Mouse (Mus musculus): ENCODE measurements around the gene Lrp1. TPM values are rescaled to one million over a fixed set of nuclear protein-coding genes. Genes with fewer than 3 reads are reported as not detected.
"Not testable (repeated sequence)": the region's sequence is repeated elsewhere in the genome, so short reads cannot be mapped to it uniquely, and the experiment has no call there.

Gene Lrp1
- 100 to 1,000 TPM; 293 to 333 (median 304) TPM for total RNA-seq (2022)

DNA sequence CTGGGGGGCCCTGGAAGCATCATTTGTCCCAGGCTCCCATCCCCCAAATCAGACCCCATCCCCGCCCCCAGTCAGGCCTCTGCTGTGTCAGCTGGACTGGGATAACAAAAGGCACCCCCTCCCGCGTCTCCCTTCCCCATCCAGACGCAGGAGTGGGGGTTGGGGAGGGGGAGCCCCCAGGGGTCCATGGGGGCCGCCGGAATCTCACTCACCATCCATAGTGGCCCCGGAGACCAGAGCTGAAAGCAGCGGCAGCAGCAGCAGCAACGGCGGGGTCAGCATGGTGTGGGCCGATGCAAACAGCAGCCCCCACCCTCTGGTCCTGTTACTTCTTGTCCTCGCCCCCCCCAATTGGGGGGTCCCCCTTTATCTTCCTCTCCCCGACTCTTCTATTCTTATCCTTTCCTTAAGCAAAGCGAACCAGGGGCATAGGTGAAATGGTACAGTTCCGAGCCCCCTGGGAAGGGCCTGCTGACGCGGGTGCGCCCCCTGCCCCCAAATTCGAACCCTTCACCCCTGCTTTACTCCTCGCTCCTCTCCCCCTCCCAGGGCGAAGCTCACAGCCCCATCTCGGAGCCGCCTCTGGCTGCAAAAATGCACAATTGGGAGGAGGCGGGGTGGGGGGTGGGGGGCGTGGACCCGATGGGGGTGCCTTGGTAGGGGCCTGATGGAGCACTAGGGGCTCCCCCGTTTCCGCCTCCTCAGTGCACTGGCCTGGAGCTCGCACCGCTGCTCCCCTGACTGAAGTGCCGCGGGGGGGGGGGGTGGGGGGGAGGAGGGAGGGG, at the start of gene Lrp1:
TSS of gene Lrp1 (minus strand) at position 743 of the 785 bp plus-strand sequence.
- no peak for DNase-seq (ENCODE audit: low spot score in 2 of 2)

DNA sequence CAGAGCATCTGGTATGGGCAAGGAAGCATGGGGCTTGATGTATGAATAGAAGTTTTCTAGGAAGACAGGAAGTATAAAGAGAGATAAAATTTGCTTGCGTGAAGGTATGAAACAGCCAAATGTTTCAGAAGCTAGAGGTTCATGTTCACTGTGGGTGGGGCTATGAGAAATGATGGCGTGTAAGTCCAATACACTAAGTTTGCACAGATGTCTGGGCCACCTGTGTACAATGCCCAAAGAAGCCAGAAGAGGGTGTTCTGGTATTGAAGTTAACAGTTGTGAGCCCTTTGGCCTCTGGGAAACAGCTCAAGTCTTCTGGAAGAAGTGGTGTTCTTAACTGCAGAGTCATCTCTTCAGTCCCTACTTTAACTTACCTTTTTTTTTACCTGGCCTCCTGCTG, 49.2 kb upstream of the Lrp1 start:
- no peak for DNase-seq (ENCODE audit: low spot score in 2 of 2)

DNA sequence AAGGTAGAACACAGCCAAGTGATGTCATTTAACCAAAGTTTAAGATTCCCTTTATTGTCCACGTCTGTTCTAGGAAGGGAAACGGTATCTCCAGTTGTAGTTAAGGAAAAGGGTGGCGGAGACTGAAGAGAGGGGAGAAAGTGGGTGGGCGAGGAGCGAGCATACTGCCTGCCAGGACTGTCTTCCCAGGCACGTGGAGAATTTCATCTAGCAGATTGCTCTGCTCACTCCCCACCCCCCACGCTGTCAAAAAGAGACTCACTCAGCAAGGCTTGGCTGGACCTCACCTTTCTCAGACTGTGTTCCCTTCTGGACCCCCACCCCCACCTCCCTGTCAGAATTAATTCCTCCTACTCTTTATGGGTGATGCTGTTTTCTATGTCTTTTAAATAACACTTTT, 48.2 kb upstream of the Lrp1 start:
- peak in 1 of 2 experiments; percentile 56 for DNase-seq (ENCODE audit: low spot score in 2 of 2)

DNA sequence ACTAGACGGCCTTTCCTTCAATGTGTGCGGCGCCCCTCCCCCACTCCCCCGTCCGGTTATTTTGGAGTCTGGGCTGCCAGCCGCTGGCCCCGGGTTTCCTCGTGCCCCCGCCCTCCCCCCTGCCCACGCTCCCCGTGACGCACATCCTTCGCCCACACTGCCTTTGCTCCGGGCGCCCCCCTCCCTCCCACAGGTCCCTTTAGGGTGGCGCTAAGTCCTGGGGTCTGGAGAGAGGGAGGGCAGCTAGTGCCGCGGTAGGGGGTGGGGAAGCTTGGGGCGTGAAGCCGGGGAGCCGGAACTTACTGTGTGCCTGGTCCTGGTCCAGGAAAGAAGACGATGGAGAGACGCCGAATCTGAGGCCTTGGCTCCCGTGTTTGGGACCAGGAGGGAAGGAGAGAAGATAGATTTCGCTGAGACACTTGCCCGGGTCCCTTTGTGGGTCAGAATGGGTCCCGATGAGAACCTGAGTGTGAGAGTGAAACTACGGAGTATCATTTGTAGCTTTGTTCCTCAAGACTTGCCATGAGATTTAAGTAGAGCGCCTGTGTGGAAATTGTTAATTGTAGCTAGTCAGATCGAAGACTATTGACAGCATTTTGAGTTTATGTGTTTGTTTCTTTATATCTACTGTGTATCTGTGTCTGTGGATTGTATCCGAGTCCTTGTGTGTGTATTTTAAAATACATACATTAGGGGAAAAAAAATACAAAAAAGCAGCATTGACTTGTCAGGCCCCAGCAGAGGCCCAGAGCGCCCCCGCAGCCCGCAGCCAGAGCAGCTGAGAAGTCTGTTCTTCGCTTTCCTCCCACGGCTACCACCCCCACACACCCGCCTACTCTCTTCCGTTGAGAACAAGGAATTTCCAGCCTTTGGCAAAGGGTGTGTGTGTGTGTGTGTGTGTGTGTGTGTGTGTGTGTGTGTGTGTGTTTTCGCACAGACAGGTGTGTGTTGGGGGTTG, 47.4 kb upstream of the Lrp1 start, which contains the start of gene Nab2:
TSS of gene Nab2 (minus strand) at position 476 of the 958 bp plus-strand sequence.
- DNase-seq (ENCODE audit: low spot score in 2 of 2) = peak; percentile 63 to 71

DNA sequence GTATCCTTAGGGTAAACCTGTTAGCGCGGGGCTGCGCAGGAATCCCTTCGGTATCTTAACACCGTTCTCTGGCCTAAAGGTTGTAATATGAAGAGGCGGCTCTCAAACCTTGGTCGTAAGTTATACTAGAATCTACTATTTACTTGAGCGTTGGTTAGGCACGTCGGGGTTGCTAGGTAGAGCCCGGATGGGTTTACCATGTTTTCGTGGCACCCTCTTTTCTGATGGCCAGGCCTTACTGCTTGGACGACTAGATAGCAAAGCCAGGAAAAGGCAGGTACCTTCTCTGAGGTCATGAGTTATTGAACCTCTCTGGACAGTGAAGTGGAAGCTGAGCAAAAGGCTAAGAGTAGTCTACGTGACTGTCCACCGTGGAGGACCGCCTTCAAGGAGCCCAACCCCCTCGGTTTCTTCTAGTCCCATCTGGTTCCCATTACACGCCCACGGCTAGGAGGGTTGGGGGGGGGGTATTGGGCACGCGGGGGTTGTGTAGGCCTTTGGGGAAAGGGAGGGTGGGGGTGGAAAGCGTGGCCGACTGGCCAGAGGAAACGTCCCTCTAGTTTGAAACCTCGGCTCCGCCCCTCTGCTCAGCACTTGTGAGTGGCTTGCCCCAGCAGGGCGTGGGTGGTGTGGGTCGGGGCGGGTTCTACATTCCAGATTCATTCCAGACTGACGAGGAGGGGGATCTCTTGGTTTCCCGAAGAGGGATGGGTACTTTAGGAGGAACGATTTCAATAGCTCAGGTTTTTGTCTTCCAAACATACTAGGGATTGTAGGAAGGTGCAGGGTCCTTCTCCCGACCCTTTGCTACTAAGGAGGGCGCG, 46.5 kb upstream of the Lrp1 start:
- peak; percentile 63 to 64 for DNase-seq (ENCODE audit: low spot score in 2 of 2)

DNA sequence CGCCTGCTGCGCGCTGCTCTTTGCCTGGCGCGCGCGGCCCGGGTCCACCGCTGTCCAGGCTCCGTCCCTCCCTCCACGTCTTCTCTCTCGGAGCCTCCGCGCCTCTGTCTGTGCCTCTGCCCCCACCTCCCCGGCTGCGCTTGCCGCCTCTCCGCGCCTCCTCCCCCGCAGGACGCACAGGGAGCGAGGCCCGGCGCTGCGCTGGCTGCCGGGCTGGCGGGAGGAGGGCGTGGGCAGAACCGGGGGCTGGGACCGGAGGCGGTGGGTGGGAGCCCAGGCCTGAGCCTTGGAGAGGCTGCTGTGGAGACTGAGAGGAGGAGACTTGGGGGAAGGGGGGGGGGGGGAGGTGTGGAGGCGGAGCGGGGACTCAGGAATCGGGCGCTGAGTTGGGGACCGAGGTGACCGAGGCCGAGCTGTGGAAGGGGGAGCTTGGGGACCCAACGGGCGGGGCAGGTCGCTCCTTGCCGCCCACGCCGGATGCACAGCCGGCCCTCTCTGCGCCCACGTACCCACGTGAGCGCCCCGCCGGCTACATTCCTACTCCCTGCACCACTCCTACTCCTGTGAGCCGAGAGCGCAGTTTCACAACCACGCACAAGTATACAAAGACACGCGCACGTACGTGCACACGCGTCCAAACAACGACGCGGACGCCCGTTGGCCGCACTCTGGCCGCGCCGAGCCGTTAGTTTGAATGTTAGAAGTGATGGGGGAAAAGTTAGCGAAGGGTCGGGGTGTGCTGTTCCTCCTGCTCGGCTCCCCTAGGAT, 45.7 kb upstream of the Lrp1 start, which contains the start of gene Nemp1:
TSS of gene Nemp1 (plus strand) at position 401 of the 768 bp plus-strand sequence.
- DNase-seq (ENCODE audit: low spot score in 2 of 2) = peak; percentile 68 to 72

DNA sequence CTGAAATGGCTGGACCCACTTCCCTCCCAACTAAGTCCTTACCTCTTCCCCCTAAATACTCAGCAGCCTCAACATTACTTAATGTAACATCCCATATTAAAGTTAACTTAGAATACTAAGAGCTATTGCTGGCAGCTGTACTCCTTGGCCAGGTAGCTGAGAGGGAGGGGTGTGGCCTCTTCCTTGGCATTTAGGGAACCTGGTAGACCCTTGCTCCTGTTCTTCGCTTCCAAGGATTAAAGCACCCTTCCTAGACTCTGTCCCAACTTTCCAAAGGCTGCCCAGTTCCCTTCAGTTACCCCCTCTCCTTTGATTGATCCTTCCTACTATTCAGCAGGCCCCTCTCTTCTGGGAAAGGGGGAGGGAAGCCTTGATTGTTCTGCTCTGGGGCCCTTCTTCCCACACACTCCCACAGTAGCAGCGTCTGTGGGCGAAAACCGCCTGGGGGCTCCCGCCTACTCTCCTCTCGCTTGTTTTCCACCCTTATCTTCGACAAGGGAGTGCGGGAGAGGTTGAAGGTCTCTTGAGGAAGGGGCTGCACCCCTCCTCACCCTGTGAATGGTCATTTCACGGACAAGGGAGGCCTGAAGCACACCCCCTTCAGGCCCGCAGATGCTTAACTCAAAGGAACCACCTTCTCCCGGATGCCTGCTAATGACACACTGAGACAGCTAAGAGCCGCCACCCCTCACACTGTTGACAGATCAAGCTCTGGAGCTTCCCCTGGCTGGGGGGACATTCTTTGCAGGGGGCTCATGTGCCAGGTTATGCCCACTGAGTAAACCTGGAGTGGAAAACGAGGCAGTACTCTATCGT, 44.6 kb upstream of the Lrp1 start:
- no peak for DNase-seq (ENCODE audit: low spot score in 2 of 2)

DNA sequence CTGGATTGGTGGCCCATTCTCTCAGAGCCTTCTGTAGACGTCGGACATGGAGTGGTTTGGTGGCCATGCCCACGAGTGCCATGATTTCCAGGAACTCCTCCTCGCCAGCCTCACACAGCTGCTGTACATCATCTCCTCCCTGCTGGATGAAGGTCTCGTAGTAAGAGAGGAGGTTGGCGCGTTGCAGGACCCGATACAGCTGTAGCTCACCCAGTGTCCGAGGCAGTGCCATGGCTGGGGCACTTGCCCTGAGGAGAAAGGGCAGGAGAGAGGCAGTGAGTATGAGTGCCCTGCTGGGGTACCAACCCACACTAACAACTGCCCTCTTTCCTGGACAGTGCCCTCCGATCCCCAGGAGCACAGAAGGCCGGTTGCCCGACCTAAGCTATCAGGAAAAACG, 43.9 kb upstream of the Lrp1 start:
- no peak for DNase-seq (ENCODE audit: low spot score in 2 of 2)

DNA sequence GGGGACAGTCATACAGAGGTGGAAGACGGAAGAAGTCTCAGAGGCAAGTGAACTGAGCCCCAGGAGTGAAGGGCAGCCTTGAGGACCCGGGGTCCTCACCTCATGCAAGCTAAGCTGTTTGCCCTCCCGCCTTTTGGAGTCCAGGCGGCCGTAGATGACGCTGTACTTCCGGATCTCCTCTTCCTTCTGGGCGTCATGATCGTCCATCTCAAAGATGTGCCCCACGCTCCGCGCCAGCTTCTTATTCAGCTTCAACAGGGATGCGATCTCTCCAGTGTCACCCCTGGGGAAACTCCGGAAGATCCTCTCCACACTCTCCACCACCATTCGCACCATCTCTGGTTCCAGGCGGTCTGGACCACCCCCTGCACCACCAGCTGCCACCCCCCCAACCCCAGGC, 43.2 kb upstream of the Lrp1 start:
- no peak for DNase-seq (ENCODE audit: low spot score in 2 of 2)

DNA sequence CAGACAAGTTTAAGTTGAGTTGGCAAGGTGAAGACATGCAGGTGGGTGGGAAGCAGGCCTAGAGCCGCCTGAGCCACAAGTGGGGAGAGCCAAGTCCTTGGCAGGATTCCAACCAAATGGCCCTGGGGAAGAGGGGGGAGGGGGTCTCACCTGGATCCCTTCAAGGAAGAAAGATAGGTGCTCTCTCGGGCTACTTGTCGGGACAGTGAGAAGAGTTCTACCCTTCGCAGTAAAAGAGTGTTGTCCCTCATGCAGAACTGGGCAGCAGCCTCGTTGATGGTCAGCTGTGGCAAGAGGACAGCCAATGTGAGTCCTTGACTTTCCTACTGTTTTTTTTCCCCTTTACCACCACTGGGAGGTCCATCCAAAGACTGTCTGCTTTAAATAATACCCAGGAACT, 42.6 kb upstream of the Lrp1 start:
- DNase-seq (ENCODE audit: low spot score in 2 of 2) = no peak

DNA sequence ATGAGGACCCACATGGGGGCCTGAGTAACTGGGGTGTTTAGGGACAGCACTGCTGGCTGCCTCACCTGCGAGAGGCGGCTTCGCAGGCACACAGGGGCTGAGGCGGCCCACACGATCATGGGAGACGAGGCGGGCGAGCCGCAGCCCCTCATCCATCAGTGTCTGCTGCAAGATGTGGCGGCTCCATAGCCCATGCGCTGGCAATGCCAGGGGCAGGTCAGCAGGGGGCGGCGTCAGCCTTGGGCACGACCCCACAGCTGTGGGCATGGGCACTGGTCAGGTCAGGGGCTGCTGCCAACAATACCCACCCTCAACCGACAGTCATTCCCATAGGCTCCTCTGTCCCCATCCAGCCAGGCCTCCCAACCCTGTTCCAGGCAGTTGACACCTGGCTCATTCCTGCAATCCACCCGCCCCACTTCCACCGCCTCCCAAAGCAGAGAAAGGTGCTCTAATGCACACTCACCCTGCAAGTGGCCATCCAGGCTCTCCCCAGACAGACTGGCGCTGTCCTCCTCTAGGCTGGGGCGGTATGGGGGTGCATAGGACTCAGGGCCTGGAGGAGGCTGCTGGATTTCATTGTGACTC, 41.8 kb upstream of the Lrp1 start:
- no peak for DNase-seq (ENCODE audit: low spot score in 2 of 2)

DNA sequence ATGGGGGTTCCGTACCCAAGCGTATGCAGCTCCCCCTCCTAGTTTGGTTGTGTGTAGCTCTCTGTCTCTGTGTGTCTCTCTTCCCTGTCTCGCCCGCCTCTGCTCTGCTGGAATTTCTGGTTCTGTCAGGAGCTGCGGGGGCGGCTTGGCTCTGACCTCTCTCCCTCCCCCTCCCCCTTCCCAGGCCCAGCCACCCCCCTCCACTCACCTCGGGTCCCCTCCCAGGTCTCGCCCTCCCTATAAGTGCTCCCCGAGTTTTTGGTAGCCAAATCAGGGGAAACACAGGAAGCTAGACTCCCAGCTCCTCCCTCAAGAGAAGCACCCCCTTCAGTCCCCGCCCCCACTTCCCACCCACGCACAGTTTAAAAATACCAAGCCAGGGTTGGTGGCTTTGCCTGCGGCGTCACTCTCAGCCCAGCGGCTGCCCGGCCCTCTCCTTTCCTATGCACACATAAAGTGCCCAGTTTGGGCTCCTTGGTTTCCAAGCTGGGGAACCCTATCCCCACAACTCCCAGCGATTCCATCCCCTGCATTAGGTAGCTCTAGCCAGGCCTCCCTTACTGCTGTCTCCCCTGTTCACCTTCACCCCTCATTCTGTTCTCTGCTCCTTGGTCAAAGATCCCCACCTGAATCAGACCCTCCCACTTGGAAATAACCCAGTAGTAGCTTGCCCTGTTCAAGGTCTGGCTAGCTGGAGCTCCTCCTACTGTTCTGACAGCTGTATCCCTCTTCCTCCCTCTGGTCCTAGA, 41.1 kb upstream of the Lrp1 start:
- no peak for DNase-seq (ENCODE audit: low spot score in 2 of 2)

DNA sequence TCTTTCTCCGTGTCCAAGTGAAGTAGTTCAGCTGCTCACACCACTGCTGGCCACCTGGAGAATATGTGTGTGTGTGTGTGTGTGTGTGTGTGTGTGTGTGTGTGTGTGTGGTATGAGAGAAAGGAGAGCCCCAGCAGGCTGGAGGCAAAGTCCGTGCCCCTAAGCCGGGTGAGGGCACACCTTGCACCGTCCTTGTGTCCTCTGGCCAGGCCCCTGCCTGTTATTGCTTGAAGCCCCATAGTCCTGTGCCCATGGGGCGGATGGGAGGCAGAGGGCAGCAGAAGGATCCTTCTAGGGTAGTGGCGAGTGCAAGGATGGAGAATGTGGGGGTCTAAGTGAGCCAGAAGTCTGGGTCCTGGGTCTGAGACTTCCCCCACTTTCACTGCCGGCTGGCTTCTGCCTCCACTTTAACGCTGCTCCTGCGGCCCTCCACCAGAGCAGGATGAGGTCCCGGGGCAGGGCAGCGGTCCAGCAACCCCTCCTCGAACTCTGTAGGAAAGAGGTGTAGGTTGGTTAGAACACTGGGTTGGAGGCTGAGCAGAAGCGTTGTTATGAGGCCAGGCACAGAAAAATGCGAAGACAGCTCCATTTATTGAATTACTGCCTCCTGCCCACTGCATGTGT, 40.5 kb upstream of the Lrp1 start:
- DNase-seq (ENCODE audit: low spot score in 2 of 2) = no peak

DNA sequence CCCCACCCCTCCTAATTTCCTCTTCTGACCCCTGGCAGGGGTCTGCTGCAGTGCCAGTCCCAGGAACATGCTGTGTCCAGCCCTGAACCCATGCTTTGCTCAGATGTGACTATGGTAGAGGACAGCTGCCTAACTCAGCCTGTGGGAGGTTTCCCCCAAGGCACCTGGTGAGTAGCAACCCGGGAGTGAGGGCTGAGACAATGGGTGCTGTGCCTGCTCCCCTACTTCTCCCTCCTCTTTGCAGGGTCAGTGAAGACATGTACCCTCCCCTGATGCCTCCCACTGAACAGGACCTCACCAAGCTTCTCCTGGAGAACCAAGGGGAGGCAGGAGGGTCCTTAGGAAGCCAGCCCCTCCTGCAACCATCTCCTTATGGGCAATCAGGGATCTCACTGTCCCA, 38.6 kb upstream of the Lrp1 start:
- no peak for DNase-seq (ENCODE audit: low spot score in 2 of 2)

DNA sequence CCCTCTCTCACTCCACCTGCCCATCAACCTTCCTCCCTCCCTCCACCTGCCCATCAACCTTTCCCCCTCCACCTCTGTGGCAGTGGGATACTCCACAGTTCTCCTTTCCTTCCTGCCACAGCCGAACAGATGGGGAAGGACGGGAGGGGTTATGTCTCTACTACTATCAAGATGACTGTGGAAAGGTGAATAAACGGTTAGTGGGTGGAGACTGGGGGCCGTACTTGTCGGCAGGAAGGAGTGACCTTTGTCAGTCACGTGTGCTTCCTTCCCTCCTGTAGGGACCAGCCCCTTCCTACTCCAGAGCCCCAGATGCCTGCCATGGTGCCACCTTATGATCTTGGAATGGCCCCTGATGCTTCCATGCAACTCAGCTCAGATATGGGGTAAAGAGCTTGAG, 37.1 kb upstream of the Lrp1 start:
- no peak for DNase-seq (ENCODE audit: low spot score in 2 of 2)

DNA sequence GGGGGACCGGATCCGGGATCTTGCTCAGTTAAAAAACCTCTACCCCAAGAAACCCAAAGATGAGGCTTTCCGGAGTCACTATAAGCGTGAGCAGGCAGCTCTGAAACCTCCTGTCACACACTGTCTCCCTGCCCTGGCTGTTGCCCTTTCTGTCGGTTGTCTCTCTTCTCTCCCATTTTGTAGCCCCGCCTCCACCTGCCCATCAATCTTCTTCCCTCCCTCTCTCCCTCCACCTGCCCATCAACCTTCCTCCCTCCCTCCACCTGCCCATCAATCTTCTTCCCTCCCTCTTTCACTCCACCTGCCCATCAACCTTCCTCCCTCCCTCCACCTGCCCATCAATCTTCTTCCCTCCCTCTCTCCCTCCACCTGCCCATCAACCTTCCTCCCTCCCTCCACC, 36.7 kb upstream of the Lrp1 start:
- not testable (repeated sequence) for DNase-seq (ENCODE audit: low spot score in 2 of 2)

DNA sequence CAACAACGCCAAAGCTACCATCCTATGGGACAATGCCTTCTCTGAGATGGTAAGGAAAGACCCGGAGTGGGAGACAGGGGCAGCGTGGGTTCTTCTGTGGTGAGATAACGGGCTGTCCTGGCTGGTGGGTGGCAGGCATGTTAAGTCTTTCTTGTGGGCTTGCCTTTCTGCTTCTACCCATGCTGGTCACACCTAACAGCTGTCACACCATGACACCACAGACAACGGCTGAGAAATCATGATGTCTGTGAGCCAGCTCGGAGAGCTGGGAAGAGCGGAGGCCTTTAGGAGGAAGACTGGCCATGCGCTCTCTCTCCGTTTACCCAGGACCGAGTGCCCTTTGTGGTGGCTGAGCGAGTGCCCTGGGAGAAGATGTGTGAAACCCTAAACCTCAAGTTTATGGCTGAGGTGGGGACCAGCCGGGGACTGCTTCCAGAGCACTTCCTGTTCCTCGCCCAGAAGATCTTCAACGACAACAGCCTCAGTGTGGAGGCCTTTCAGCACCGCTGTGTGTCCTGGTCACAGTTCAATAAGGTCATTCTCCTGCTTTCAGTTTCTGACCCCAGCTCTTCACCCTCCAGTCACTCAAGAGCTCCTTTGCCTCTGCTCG, 34.1 kb upstream of the Lrp1 start:
- no peak for DNase-seq (ENCODE audit: low spot score in 2 of 2)

Measured in layer of hippocampus, adult 8-10 months (tissue).